Mouse (Mus musculus): ENCODE data around the gene Aplp1. TPM values are rescaled to one million over a fixed set of nuclear protein-coding genes. Genes with fewer than 3 reads are reported as not detected.
A peak's percentile ranks its signal among the peaks of the same experiment; 100 is the strongest.

Aplp1 gene
- polyA plus RNA-seq, 1 experiment, result 6.0 TPM

DNA sequence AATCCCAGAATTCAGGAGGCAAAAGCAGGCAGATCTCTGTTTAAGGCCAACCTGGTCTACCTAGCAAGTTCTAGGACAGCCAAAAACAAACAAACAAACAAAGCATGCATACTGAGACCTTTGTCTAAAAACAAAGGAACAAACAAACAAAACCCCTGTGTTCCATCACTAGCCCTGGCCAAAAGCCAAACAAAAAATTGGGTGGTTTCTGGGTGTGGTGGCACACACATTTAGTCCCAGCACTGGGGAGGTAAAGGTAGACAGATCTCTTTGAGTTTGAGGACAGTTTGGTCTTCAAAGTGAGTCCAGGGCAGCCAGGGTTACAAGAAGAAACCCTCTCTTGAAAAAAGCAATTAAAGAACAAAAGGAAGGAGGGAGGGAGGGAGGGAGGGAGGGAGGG, 16.0 kb downstream of the Aplp1 start:
- no peak overlapping the region for H3K27ac ChIP-seq (ENCODE audit: control insufficient read depth, insufficient read depth, low read length)
- TF ChIP-seq CTCF (IDR thresholded peaks at IDR 0.05; ENCODE audit: borderline replicate concordance, control insufficient read depth, extremely low read depth, insufficient read depth, low read length, poor library complexity), result no peak
- TF ChIP-seq POLR2A (IDR thresholded peaks at IDR 0.05; ENCODE audit: control insufficient read depth, extremely low read depth, insufficient read depth, low read length, poor library complexity), result no peak
- H3K4me1 ChIP-seq (replicated peaks; ENCODE audit: control insufficient read depth, insufficient read depth, low read length), result peaks cover under 1% of the 10 kb centered on the region; the same call in 1 of the 2 replicates
- no peak overlapping the region for H3K4me3 ChIP-seq (ENCODE audit: control insufficient read depth, insufficient read depth, low read length)
- no peak for DNase-seq
- H3K36me3 ChIP-seq (ENCODE audit: control insufficient read depth, insufficient read depth, low read length), result peaks cover 40% of the 10 kb centered on the region
- H3K27me3 ChIP-seq (ENCODE audit: control insufficient read depth, insufficient read depth, low read length), result no peaks in the 10 kb centered on the region

DNA sequence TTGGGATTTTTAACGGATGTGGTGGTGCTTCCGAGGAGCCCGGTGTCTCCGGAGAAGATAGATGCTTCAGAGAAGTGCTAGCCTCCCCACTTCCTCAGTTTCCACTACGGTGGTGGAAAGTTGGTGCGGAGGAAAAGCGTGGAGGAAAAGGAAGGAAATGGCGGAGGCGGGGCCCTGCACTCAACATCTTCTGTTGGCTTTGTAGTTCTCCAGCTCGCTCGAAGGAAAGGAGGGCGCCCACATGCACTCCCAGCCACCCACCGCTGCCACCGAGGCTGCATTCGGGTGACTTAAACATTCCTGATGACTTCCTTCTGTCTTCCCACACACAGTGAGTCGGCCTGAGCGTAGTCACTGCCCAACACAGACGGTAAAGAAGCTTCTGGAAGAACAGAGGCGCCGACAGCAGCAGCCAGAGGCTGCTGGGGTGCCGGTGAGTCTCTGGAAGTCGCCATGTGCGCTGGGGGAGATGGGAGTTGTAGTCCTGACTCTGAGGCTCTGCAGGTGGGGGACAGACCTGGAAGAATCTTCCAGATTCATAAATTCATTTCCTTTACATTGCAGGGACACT, 22.2 kb downstream of the Aplp1 start:
- peaks cover 31% of the 10 kb centered on the region for H3K4me1 ChIP-seq (replicated peaks; ENCODE audit: control insufficient read depth, insufficient read depth, low read length)
- peak; percentile 75 for DNase-seq
- peaks cover 38% of the 10 kb centered on the region for H3K36me3 ChIP-seq (ENCODE audit: control insufficient read depth, insufficient read depth, low read length)
- 4% methylated on average over 23 of the region's 23 CpGs for WGBS
- H3K27me3 ChIP-seq (ENCODE audit: control insufficient read depth, insufficient read depth, low read length), result no peaks in the 10 kb centered on the region
- H3K27ac ChIP-seq (ENCODE audit: control insufficient read depth, insufficient read depth, low read length), result peak overlapping the region; percentile 97
- TF ChIP-seq CTCF (IDR thresholded peaks at IDR 0.05; ENCODE audit: borderline replicate concordance, control insufficient read depth, extremely low read depth, insufficient read depth, low read length, poor library complexity), result peak; percentile 35; the same call in 1 of the 2 replicates
- TF ChIP-seq POLR2A (IDR thresholded peaks at IDR 0.05; ENCODE audit: control insufficient read depth, extremely low read depth, insufficient read depth, low read length, poor library complexity), result peak; percentile 74
- H3K4me3 ChIP-seq (ENCODE audit: control insufficient read depth, insufficient read depth, low read length), result peak overlapping the region; percentile 82

GRCm38 (mm10) chr7:30422560-30422959, 22.8 kb downstream of the Aplp1 start:
- no peaks in the 10 kb centered on the region for H3K27me3 ChIP-seq (ENCODE audit: control insufficient read depth, insufficient read depth, low read length)
- peak overlapping the region; percentile 82 for H3K4me3 ChIP-seq (ENCODE audit: control insufficient read depth, insufficient read depth, low read length)
- peaks cover 37% of the 10 kb centered on the region for H3K4me1 ChIP-seq (replicated peaks; ENCODE audit: control insufficient read depth, insufficient read depth, low read length)
- peaks cover 33% of the 10 kb centered on the region for H3K36me3 ChIP-seq (ENCODE audit: control insufficient read depth, insufficient read depth, low read length)
- DNase-seq, result no peak
- under 1% methylated on average over 9 of the region's 9 CpGs for WGBS
- no peak for TF ChIP-seq CTCF (IDR thresholded peaks at IDR 0.05; ENCODE audit: borderline replicate concordance, control insufficient read depth, extremely low read depth, insufficient read depth, low read length, poor library complexity)
- no peak for TF ChIP-seq POLR2A (IDR thresholded peaks at IDR 0.05; ENCODE audit: control insufficient read depth, extremely low read depth, insufficient read depth, low read length, poor library complexity)
- peak overlapping the region; percentile 97 for H3K27ac ChIP-seq (ENCODE audit: control insufficient read depth, insufficient read depth, low read length)

DNA sequence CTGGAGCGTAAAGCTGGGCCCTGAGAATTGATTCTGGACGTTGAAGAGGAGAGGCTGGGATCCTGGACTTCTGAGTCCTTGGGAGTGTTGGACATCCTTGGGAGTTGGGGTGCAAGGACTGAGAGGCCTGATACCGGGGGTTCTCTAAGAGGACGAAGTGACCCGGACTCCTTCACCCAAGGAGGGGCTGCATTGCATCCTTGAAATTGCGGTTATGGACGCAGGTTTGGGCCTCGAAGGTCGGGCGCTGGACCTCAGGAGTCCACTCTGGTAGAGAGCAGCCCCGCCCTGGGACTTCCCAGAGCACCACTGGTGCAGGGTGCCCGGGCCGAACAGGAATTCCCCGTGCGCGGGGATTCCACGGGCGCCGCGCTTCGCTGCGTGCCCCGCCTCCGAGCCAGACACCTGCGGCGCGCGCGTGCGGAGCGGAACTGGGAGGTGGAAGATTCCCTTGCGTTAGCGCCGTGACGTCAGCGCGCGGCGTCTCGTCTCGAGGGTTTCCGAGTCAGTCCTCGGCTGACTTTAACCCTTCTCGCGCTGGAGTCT, 23.4 kb downstream of the Aplp1 start:
- under 1% methylated on average over 45 of the region's 45 CpGs for WGBS
- Histone ChIP-seq H3K27ac (ENCODE audit: control insufficient read depth, insufficient read depth, low read length) (peak overlapping the region; percentile 97), H3K27me3 (ENCODE audit: control insufficient read depth, insufficient read depth, low read length) (no peaks in the 10 kb centered on the region), H3K4me3 (ENCODE audit: control insufficient read depth, insufficient read depth, low read length) (peak overlapping the region; percentile 82), H3K4me1 (replicated peaks; ENCODE audit: control insufficient read depth, insufficient read depth, low read length) (peaks cover 41% of the 10 kb centered on the region), H3K36me3 (ENCODE audit: control insufficient read depth, insufficient read depth, low read length) (peaks cover 27% of the 10 kb centered on the region)
- peak; percentile 69; the same call in 1 of the 2 replicates for TF ChIP-seq POLR2A (IDR thresholded peaks at IDR 0.05; ENCODE audit: control insufficient read depth, extremely low read depth, insufficient read depth, low read length, poor library complexity)
- TF ChIP-seq CTCF (IDR thresholded peaks at IDR 0.05; ENCODE audit: borderline replicate concordance, control insufficient read depth, extremely low read depth, insufficient read depth, low read length, poor library complexity), result peak; percentile 43; the same call in 1 of the 2 replicates
- peak; percentile 95 for DNase-seq

- H3K4me3 ChIP-seq (ENCODE audit: control insufficient read depth, insufficient read depth, low read length), result peak within 1 kb of the TSS; percentile 82
- WGBS, result 3% methylated on average over 31 of the region's 31 CpGs
- H3K4me1 ChIP-seq (replicated peaks; ENCODE audit: control insufficient read depth, insufficient read depth, low read length), result peaks cover 43% of the 10 kb centered on the region
- H3K27ac ChIP-seq (ENCODE audit: control insufficient read depth, insufficient read depth, low read length), result peak within 1 kb of the TSS; percentile 97
- DNase-seq, result peak; percentile 94
- H3K27me3 ChIP-seq (ENCODE audit: control insufficient read depth, insufficient read depth, low read length), result no peaks in the 10 kb centered on the region
- peaks cover 21% of the 10 kb centered on the region for H3K36me3 ChIP-seq (ENCODE audit: control insufficient read depth, insufficient read depth, low read length)
- TF ChIP-seq POLR2A (IDR thresholded peaks at IDR 0.05; ENCODE audit: control insufficient read depth, extremely low read depth, insufficient read depth, low read length, poor library complexity) (peak; percentile 70; the same call in 1 of the 2 replicates), CTCF (IDR thresholded peaks at IDR 0.05; ENCODE audit: borderline replicate concordance, control insufficient read depth, extremely low read depth, insufficient read depth, low read length, poor library complexity) (peak; percentile 37; the same call in 1 of the 2 replicates)
These were observed 24.0 kb downstream of the Aplp1 start, which contains the start of gene Nfkbid for GRCm38 (mm10) chr7:30421175-30421889. Nfkbid (plus strand) TSS chr7:30421732.

DNA sequence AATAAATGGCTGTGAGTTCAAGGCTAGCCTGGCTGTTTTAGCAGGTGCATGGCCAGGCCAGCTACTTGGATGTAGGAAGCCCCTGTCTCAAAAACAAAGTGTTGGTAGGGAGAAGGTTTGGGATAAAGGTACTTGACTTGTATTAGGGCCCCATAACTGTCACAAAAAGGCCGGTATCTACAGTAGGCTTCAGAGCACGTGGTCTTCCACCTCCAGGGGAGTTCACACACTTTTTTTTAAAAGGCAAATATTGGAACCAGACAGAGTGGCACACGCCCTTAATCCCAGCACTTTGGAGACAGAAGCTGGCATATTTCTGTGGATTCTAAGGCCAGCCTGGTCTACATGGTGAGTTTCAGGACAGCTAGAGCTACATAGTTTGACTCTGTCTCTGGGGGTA, 24.7 kb downstream of the Aplp1 start:
- peaks cover 46% of the 10 kb centered on the region for H3K4me1 ChIP-seq (replicated peaks; ENCODE audit: control insufficient read depth, insufficient read depth, low read length)
- TF ChIP-seq POLR2A (IDR thresholded peaks at IDR 0.05; ENCODE audit: control insufficient read depth, extremely low read depth, insufficient read depth, low read length, poor library complexity), result no peak
- TF ChIP-seq CTCF (IDR thresholded peaks at IDR 0.05; ENCODE audit: borderline replicate concordance, control insufficient read depth, extremely low read depth, insufficient read depth, low read length, poor library complexity), result no peak
- H3K36me3 ChIP-seq (ENCODE audit: control insufficient read depth, insufficient read depth, low read length), result peaks cover 17% of the 10 kb centered on the region
- DNase-seq, result no peak
- WGBS, result 50% methylated on average over 3 of the region's 3 CpGs
- no peaks in the 10 kb centered on the region for H3K27me3 ChIP-seq (ENCODE audit: control insufficient read depth, insufficient read depth, low read length)
- H3K27ac ChIP-seq (ENCODE audit: control insufficient read depth, insufficient read depth, low read length), result peak overlapping the region; percentile 95
- no peak overlapping the region for H3K4me3 ChIP-seq (ENCODE audit: control insufficient read depth, insufficient read depth, low read length)
